Mouse (Mus musculus) liver, adult 2 months (tissue): ENCODE results near the gene Acvrl1.

Source experiments
- CTCF ChIP-seq: fragments of 200-500 bp; IDR thresholded peaks from 2 replicates; pipeline ENCODE4 v1.5.1; 2011; ENCODE audit warnings: low read depth, low read length, control low read depth
- POLR2A ChIP-seq: fragments of 200-500 bp; IDR thresholded peaks from 2 replicates; pipeline ENCODE4 v1.6.1; 2011; ENCODE audit warnings: low read length, control low read depth; ENCODE audit not compliant: insufficient read depth; ENCODE audit errors: extremely low read depth

DNA sequence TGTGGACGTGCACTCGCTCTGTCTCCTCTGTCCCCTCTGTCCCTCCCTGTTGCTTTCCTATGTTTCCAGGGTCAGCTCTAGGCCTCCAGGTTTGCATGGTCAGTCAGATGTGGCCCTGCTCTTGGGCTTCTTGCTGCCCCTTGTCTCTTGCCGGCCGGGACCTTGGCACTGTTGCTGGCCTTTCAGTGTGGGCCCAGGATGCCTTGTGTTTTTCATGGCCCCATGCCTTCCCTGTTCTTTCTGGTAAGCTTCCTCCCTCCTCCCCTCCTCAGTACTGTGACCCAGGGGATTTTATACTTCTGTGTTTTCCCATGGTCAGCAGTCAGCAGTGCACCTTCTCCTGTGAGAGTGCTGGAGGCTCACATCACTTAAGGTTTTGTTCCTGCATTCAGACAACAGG is 53.2 kb downstream of the Acvrl1 start:
- TF ChIP-seq CTCF (no peak), POLR2A (no peak)
